In genomic region chr8:11841571-11841970, GRCm38 (mm10) we compare ENCODE assay signal across 12 mouse cellular contexts. TPM values are rescaled to one million over a fixed set of nuclear protein-coding genes. Genes with fewer than 3 reads are reported as not detected.
A peak's percentile ranks its signal among the peaks of the same experiment; 100 is the strongest.
DNase-seq lines count a peak whose midpoint lies in the region; ATAC-seq lines count a peak whose summit lies in the region.
"Had no signal": no experiment of that assay in that cellular context is flagged by ENCODE, and none has a peak within 500 bp of the region (broad histone marks: within the 10 kb centered on the region; RNA-seq: fewer than 3 reads in every experiment).

No protein-coding gene starts in this region.

- ATAC-seq in heart, embryonic 15.5 days (replicated peaks; ENCODE audit: insufficient number of reproducible peaks, insufficient read depth, low FRiP score, low read depth) = peak; percentile 44; the same call in 1 of the 2 replicates
- ATAC-seq in midbrain, embryonic 14.5 days (ENCODE audit: low FRiP score, low TSS enrichment) = peak; percentile 31

- 7% methylated on average over 8 of the region's 8 CpGs for WGBS in heart, embryonic 15.5 days
- 26% methylated on average over 8 of the region's 8 CpGs for WGBS in midbrain, embryonic 14.5 days

- peak overlapping the region; percentile 79 for H3K27ac ChIP-seq in heart, embryonic 15.5 days
- H3K27ac ChIP-seq in midbrain, embryonic 14.5 days (replicated peaks; ENCODE audit: low read depth, low read length) = peak overlapping the region; percentile 27; the same call in 1 of the 2 replicates
- H3K27ac ChIP-seq: macrophage had no signal

- H3K4me3 ChIP-seq in heart, embryonic 15.5 days = no peak overlapping the region
- H3K4me3 ChIP-seq in midbrain, embryonic 14.5 days (replicated peaks; ENCODE audit: low read depth, low read length) = no peak overlapping the region

- H3K9ac ChIP-seq in heart, embryonic 15.5 days = 0 out of 2 replicates have a peak overlapping the region, but pooled peaks have one; percentile 28
- no peak overlapping the region for H3K9ac ChIP-seq in midbrain, embryonic 14.5 days (replicated peaks; ENCODE audit: low read length)

- peak overlapping the region; percentile 51 for H3K4me2 ChIP-seq in heart, embryonic 15.5 days
- 0 out of 2 replicates have a peak overlapping the region, but pooled peaks have one; percentile 17 for H3K4me2 ChIP-seq in midbrain, embryonic 14.5 days (ENCODE audit: low read length)

- DNase-seq in kidney, postnatal 10 days = peak; percentile 58
- DNase-seq in kidney, adult 8-10 months = no peak
- DNase-seq in cerebellum, adult 9-11 months = peak; percentile 51
- peak; percentile 73 for DNase-seq in midbrain, embryonic 14.5 days
- no peak for DNase-seq in c-Kit-positive CD71-positive TER-119-positive erythroid progenitor cells, embryonic 14.5 days (ENCODE audit: low spot score)
- no peak for DNase-seq in right cerebral cortex, postnatal 25 days
- no peak for DNase-seq in layer of hippocampus, postnatal 25 days (ENCODE audit: extremely low spot score in 1 of 2, low spot score in 1 of 2)

- H3K36me3 ChIP-seq in heart, embryonic 15.5 days = no peaks in the 10 kb centered on the region
- H3K36me3 ChIP-seq in midbrain, embryonic 14.5 days (ENCODE audit: control insufficient read depth, insufficient read depth, low read length) = no peaks in the 10 kb centered on the region

- H3K4me1 ChIP-seq in heart, embryonic 15.5 days (replicated peaks) = peaks cover 29% of the 10 kb centered on the region
- peaks cover 25% of the 10 kb centered on the region for H3K4me1 ChIP-seq in midbrain, embryonic 14.5 days (ENCODE audit: control insufficient read depth, insufficient read depth, low read length)

- no peaks in the 10 kb centered on the region for H3K27me3 ChIP-seq in heart, embryonic 15.5 days
- H3K27me3 ChIP-seq in midbrain, embryonic 14.5 days (ENCODE audit: control insufficient read depth, insufficient read depth, low read length) = no peaks in the 10 kb centered on the region

- no peaks in the 10 kb centered on the region for H3K9me3 ChIP-seq in heart, embryonic 15.5 days (replicated peaks)
- H3K9me3 ChIP-seq in midbrain, embryonic 14.5 days (ENCODE audit: control insufficient read depth, low read length) = no peaks in the 10 kb centered on the region

RNA-seq across cellular contexts. Expression of gene Tex29, which starts 1.3 kb away (rescaled TPM):
- 0.36 and 0.55 TPM in 2 replicates for polyA plus RNA-seq in heart, embryonic 15.5 days (2015; fragmentation: Nextera tagmentation; extraction: Ambion mirVana)
- not detected in 2 replicates for polyA plus RNA-seq in midbrain, embryonic 14.5 days (2014; fragmentation: Nextera tagmentation; extraction: Ambion mirVana)
- total RNA-seq in layer of hippocampus, postnatal 25 days (2021) = under 1 TPM in 1 of 2 experiments, not detected in 1; 0.85 TPM
- total RNA-seq: ES-E14; hematopoietic stem cell, adult 5-6 weeks had no signal
- polyA plus RNA-seq: cortical plate, adult 2 months; macrophage had no signal

Comparison
In these comparisons a context has a peak if more than half of its experiments do, and no peak if none do; other contexts are left out.
1. DNase-seq: peak in kidney, postnatal 10 days (single experiment), cerebellum, adult 9-11 months (single experiment) and midbrain, embryonic 14.5 days (single experiment); none in kidney, adult 8-10 months (0 of 2), c-Kit-positive CD71-positive TER-119-positive erythroid progenitor cells, embryonic 14.5 days (single experiment), right cerebral cortex, postnatal 25 days (single experiment) and layer of hippocampus, postnatal 25 days (0 of 2).